Mouse (Mus musculus) ovary, postnatal 10 days (tissue): ENCODE data around the gene Pctp.

Experiments
- DNase-seq: peaks from one replicate; pipeline ENCODE4 v3.0.0; 2022; ENCODE audit warnings: low spot score

The Pctp gene

GRCm38 (mm10) chr11:90007791-90008531 is 5.3 kb upstream of the Pctp start:
- no peak for DNase-seq

GRCm38 (mm10) chr11:90006111-90006510 is 3.4 kb upstream of the Pctp start:
- DNase-seq = no peak

- no peak for DNase-seq
Measured at GRCm38 (mm10) chr11:90003386-90003785, 692 bp upstream of the Pctp start.

GRCm38 (mm10) chr11:90002987-90003348 is 274 bp upstream of the Pctp start:
- no peak for DNase-seq

- no peak for DNase-seq
Measured at GRCm38 (mm10) chr11:90001396-90002230, 1.1 kb downstream of the Pctp start.

GRCm38 (mm10) chr11:90000666-90001065 is 2.0 kb downstream of the Pctp start:
- no peak for DNase-seq

- DNase-seq = no peak
Measured at GRCm38 (mm10) chr11:89998996-89999770, 3.5 kb downstream of the Pctp start.

- DNase-seq = no peak
Measured at GRCm38 (mm10) chr11:89996856-89997255, 5.8 kb downstream of the Pctp start.

GRCm38 (mm10) chr11:89996406-89996805 is 6.3 kb downstream of the Pctp start:
- DNase-seq = no peak

GRCm38 (mm10) chr11:89995596-89995995 is 7.1 kb downstream of the Pctp start:
- no peak for DNase-seq

- no peak for DNase-seq
Measured at GRCm38 (mm10) chr11:89994706-89995105, 8.0 kb downstream of the Pctp start.

GRCm38 (mm10) chr11:89991661-89992060 is 11.0 kb downstream of the Pctp start:
- no peak for DNase-seq

GRCm38 (mm10) chr11:89988936-89989589 is 13.6 kb downstream of the Pctp start:
- peak; percentile 41 for DNase-seq

- no peak for DNase-seq
Measured at GRCm38 (mm10) chr11:89986516-89986915, 16.2 kb downstream of the Pctp start.

- no peak for DNase-seq
Measured at GRCm38 (mm10) chr11:89985200-89986187, 17.2 kb downstream of the Pctp start.

GRCm38 (mm10) chr11:89984436-89984835 is 18.3 kb downstream of the Pctp start:
- no peak for DNase-seq

- DNase-seq = no peak
Measured at GRCm38 (mm10) chr11:89982918-89983317, 19.8 kb downstream of the Pctp start.

- DNase-seq = no peak
Measured at GRCm38 (mm10) chr11:89980106-89980505, 22.6 kb downstream of the Pctp start.

- DNase-seq = no peak
Measured at GRCm38 (mm10) chr11:89978914-89979818, 23.5 kb downstream of the Pctp start.

- DNase-seq = no peak
Measured at GRCm38 (mm10) chr11:89978353-89978831, 24.3 kb downstream of the Pctp start.
